Mouse (Mus musculus) cortical plate, adult 2 months (tissue): ENCODE data around the gene Xylt1. TPM values are rescaled to one million over a fixed set of nuclear protein-coding genes. Genes with fewer than 3 reads are reported as not detected.

ENCODE experiments used
- H3K27ac ChIP-seq: fragments of 200-500 bp; 2 replicates; pipeline ENCODE4 v1.5.1; 2012; ENCODE audit warnings: low read length, control low read depth, inconsistent platforms; ENCODE audit not compliant: insufficient read depth
- H3K4me1 ChIP-seq: fragments of 200-500 bp; 2 replicates; pipeline ENCODE4 v1.6.1; 2011; ENCODE audit warnings: low read length; ENCODE audit not compliant: control insufficient read depth, insufficient read depth
- H3K4me3 ChIP-seq: fragments of 200-500 bp; 2 replicates; pipeline ENCODE4 v1.5.1; 2011; ENCODE audit warnings: mild to moderate bottlenecking, low read length, control low read depth; ENCODE audit not compliant: insufficient read depth
- CTCF ChIP-seq: fragments of 200-500 bp; IDR thresholded peaks from 2 replicates; pipeline ENCODE4 v1.5.1; 2011; ENCODE audit warnings: mild to moderate bottlenecking, control low read depth, low read length; ENCODE audit not compliant: insufficient read depth; ENCODE audit errors: extremely low read depth
- POLR2A ChIP-seq: fragments of 200-500 bp; IDR thresholded peaks from 2 replicates; pipeline ENCODE4 v1.6.1; 2011; ENCODE audit warnings: mild to moderate bottlenecking, low read length, control low read depth; ENCODE audit not compliant: insufficient read depth; ENCODE audit errors: extremely low read depth
- polyA plus RNA-seq: library from polyadenylated mRNA; depleted of rRNA; stranded (reverse); fragments of >200 nt; gene quantifications from 2 replicates; pipeline ENCODE4 v1.2.3, GENCODE M21; 2012

Gene Xylt1
- polyA plus RNA-seq, 1 experiment = 18.4 TPM

- Histone ChIP-seq H3K4me3 (no peak overlapping the region), H3K27ac (no peak overlapping the region), H3K4me1 (no peaks in the 10 kb centered on the region; the same call in 1 of the 2 replicates)
- no peak for TF ChIP-seq CTCF
- TF ChIP-seq POLR2A = no peak
These were observed 68.8 kb downstream of the Xylt1 start for GRCm38 (mm10) chr7:117449605-117450004.

GRCm38 (mm10) chr7:117451212-117451611 is 70.4 kb downstream of the Xylt1 start:
- TF ChIP-seq POLR2A (no peak), CTCF (no peak)
- no peak overlapping the region for H3K27ac ChIP-seq
- no peaks in the 10 kb centered on the region; the same call in 1 of the 2 replicates for H3K4me1 ChIP-seq
- no peak overlapping the region for H3K4me3 ChIP-seq

- TF ChIP-seq POLR2A (no peak), CTCF (no peak)
- Histone ChIP-seq H3K4me3 (no peak overlapping the region), H3K27ac (no peak overlapping the region), H3K4me1 (no peaks in the 10 kb centered on the region; the same call in 1 of the 2 replicates)
These were observed 71.5 kb downstream of the Xylt1 start for GRCm38 (mm10) chr7:117452269-117452668.

- H3K27ac ChIP-seq = no peak overlapping the region
- no peaks in the 10 kb centered on the region; the same call in 1 of the 2 replicates for H3K4me1 ChIP-seq
- TF ChIP-seq POLR2A = no peak
- no peak for TF ChIP-seq CTCF
- H3K4me3 ChIP-seq = no peak overlapping the region
These were observed 74.2 kb downstream of the Xylt1 start for GRCm38 (mm10) chr7:117454789-117455548.

- Histone ChIP-seq H3K27ac (peak overlapping the region; percentile 24; the same call in 1 of the 2 replicates), H3K4me3 (no peak overlapping the region), H3K4me1 (peaks cover 13% of the 10 kb centered on the region)
- no peak for TF ChIP-seq CTCF
- TF ChIP-seq POLR2A = no peak
These were observed 81.6 kb downstream of the Xylt1 start for GRCm38 (mm10) chr7:117462196-117462935.

DNA sequence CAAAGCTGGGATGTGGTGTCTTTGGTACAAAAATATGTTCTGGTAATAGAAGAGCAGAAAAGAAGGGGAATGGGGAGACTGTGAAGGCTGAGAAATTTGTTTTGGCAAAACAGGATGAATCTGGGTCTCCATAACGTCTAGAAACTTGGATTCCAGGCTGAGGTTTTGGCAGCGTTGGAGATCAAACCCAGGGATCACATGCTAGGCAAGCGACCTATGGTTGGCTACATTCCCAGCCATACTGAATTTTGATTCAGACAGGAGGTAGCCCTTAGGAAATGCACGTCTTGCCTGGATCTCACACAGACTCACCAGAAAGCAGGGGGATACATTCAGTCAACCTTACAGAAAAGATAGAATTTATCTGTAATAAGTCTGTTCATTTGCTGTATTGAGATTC is 84.2 kb downstream of the Xylt1 start:
- peaks cover 13% of the 10 kb centered on the region for H3K4me1 ChIP-seq
- no peak for TF ChIP-seq CTCF
- no peak for TF ChIP-seq POLR2A
- no peak overlapping the region for H3K27ac ChIP-seq
- no peak overlapping the region for H3K4me3 ChIP-seq

GRCm38 (mm10) chr7:117466006-117466780 is 85.4 kb downstream of the Xylt1 start:
- peaks cover 13% of the 10 kb centered on the region for H3K4me1 ChIP-seq
- H3K27ac ChIP-seq = no peak overlapping the region
- TF ChIP-seq POLR2A = no peak
- no peak overlapping the region for H3K4me3 ChIP-seq

GRCm38 (mm10) chr7:117470243-117470802 is 89.5 kb downstream of the Xylt1 start:
- TF ChIP-seq POLR2A (no peak), CTCF (no peak)
- Histone ChIP-seq H3K4me1 (peaks cover 8% of the 10 kb centered on the region), H3K4me3 (no peak overlapping the region), H3K27ac (no peak overlapping the region)
